Mouse (Mus musculus) liver, embryonic 14.5 days (tissue): Measurements from ENCODE around the gene Fermt3. TPM values are rescaled to one million over a fixed set of nuclear protein-coding genes. Genes with fewer than 3 reads are reported as not detected.

Experiments used
- ATAC-seq: fragments of 200-750 bp; cut with Nextera tagmentation; 2 replicates; pipeline ENCODE4 v1.8.0; 2017; ENCODE audit warnings: moderate number of reproducible peaks, mild to moderate bottlenecking, moderate library complexity; ENCODE audit not compliant: insufficient read depth
- DNase-seq, 3 experiments: peaks; one replicate each; pipeline ENCODE4 v3.0.0-alpha.2; 2012 to 2013; ENCODE audit warnings: low read depth in 3 of 3, low spot score in 3 of 3
- H3K27ac ChIP-seq: fragments of 300-500 bp; sonication (generic); 2 replicates; pipeline ENCODE4 v1.5.1; 2014; ENCODE audit warnings: moderate library complexity, mild to moderate bottlenecking, control low read depth, inconsistent platforms
- H3K27me3 ChIP-seq: fragments of 300-500 bp; sonication (generic); 2 replicates; pipeline ENCODE4 v1.6.1; 2014; ENCODE audit warnings: mild to moderate bottlenecking, low read length, moderate library complexity; ENCODE audit not compliant: control insufficient read depth, insufficient read depth
- H3K36me3 ChIP-seq: fragments of 300-500 bp; sonication (generic); replicated peaks from 2 replicates; pipeline ENCODE4 v1.6.1; 2014; ENCODE audit warnings: low read depth; ENCODE audit not compliant: control insufficient read depth, insufficient read depth
- H3K4me1 ChIP-seq, 2 experiments: fragments of 200-500 bp in 1 of 2; fragments of 300-500 bp in 1 of 2; sonication (generic) in 1 of 2; replicated peaks; 2 replicates each; pipeline ENCODE4 v1.6.1; 2012 to 2014; ENCODE audit warnings: antibody characterized with exemption in 1 of 2, inconsistent platforms in 1 of 2, low read length in 1 of 2; ENCODE audit not compliant: control insufficient read depth in 2 of 2, insufficient read depth in 2 of 2
- H3K4me2 ChIP-seq: fragments of 300-500 bp; sonication (generic); 2 replicates; pipeline ENCODE4 v1.6.1; 2014; ENCODE audit warnings: low read depth, mild to moderate bottlenecking, control low read depth, moderate library complexity
- H3K4me3 ChIP-seq, 2 experiments: fragments of 200-500 bp in 1 of 2; fragments of 300-500 bp in 1 of 2; sonication (generic) in 1 of 2; 2 replicates each; pipeline ENCODE4 v1.5.1; 2012 to 2014; ENCODE audit warnings: low read depth in 2 of 2, low read length in 2 of 2, mild to moderate bottlenecking in 2 of 2, control low read depth in 1 of 2, inconsistent platforms in 1 of 2, moderate library complexity in 1 of 2; ENCODE audit not compliant: insufficient read depth in 1 of 2
- H3K9ac ChIP-seq: fragments of 300-500 bp; sonication (generic); replicated peaks from 2 replicates; pipeline ENCODE4 v1.6.1; 2014; ENCODE audit warnings: mild to moderate bottlenecking, control low read depth, moderate library complexity
- H3K9me3 ChIP-seq: fragments of 300-500 bp; sonication (generic); 2 replicates; pipeline ENCODE4 v1.6.1; 2016; ENCODE audit warnings: low read length, mixed read lengths; ENCODE audit not compliant: control insufficient read depth
- CTCF ChIP-seq: IDR thresholded peaks from 2 replicates; pipeline ENCODE4 v1.5.1; 2016; ENCODE audit warnings: antibody characterized with exemption, low read depth, control low read depth
- EP300 ChIP-seq: IDR thresholded peaks from 2 replicates; pipeline ENCODE4 v1.6.1; 2016; ENCODE audit warnings: antibody characterized with exemption, low read depth
- WGBS: fragments of 180-500 bp; shearing (Covaris S2); extraction: QIAGEN DNeasy Blood & Tissue Kit; methylation state at CpG from one replicate; pipeline ENCODE4 v1.1.7; 2014; ENCODE audit not compliant: insufficient replicate concordance; 5-methylcytosine and 5-hydroxymethylcytosine counted together
- polyA plus RNA-seq, 2 experiments: library from polyadenylated mRNA; depleted of rRNA in 1 of 2; stranded (reverse) in 1 of 2; unstranded in 1 of 2; fragments of >200 nt; fragmentation: Nextera tagmentation in 1 of 2; extraction: Ambion mirVana in 1 of 2; gene quantifications; 2 replicates each; pipeline versions ENCODE4 v1.2.1 to v1.2.3; 2012 to 2014

The Fermt3 gene
- polyA plus RNA-seq, 2 experiments, result 58.1 to 72.2 TPM

DNA sequence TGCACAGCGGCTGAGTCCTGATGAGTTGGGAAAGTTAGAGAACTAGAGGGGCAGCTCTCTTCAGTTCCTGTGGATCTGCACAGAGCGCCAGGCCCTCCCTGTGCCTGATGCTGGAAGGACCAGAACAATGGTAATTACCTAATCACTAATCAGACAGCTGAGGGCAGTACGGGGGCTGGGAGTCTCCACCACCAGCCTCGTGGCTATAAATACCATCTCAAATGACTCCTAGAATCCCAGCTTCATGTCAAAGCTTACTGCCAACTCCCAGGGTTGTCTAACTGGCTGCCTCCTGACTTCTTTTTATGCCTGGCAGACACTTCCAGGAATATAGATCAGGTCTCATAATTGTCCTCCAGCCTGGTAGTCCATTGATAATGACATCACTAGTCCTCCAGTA, 25.4 kb upstream of the Fermt3 start:
- DNase-seq, result no peak
- 53% methylated on average over 4 of the region's 4 CpGs for WGBS

DNA sequence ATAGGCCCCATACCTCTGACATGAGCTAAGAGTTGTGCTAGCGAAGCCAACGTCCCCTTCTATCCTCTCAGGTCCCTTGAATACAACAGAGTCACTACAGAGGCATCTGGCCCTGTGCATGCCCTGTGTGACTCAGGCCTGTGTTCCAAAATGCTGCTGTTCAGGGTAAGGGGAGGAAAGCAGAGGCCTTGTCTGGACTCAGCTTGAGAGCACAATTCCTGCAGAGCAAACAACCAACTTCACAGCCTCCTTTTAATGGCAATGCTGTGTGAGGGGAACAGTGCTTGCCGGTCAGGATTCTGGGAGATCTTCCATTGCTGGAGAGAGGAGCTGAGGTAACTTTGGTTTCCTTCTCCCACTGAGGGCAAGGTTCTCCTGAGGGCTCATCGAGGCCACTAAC, 25.0 kb upstream of the Fermt3 start:
- Histone ChIP-seq H3K27ac (no peak overlapping the region), H3K4me3 (no peak overlapping the region), H3K4me2 (no peak overlapping the region), H3K36me3 (no peaks in the 10 kb centered on the region), H3K9me3 (no peaks in the 10 kb centered on the region), H3K4me1 (peaks cover 3 to 9% of the 10 kb centered on the region in 2 experiments; a peak in 3 of 4 replicates), H3K27me3 (no peaks in the 10 kb centered on the region), H3K9ac (no peak overlapping the region)
- TF ChIP-seq CTCF (no peak), EP300 (no peak)
- ATAC-seq (no peak), DNase-seq (no peak)
- WGBS, result 60% methylated on average over 4 of the region's 4 CpGs

More for the DNA sequence above, 25.4 kb upstream of the Fermt3 start:
- no peak overlapping the region for H3K4me2 ChIP-seq
- H3K4me1 ChIP-seq, result peaks cover 3 to 9% of the 10 kb centered on the region in 2 experiments; a peak in 3 of 4 replicates
- TF ChIP-seq EP300, result no peak
- no peak for TF ChIP-seq CTCF
- ATAC-seq, result no peak
- no peaks in the 10 kb centered on the region for H3K36me3 ChIP-seq
- no peak overlapping the region for H3K4me3 ChIP-seq
- H3K27me3 ChIP-seq, result no peaks in the 10 kb centered on the region
- H3K9ac ChIP-seq, result no peak overlapping the region
- no peak overlapping the region for H3K27ac ChIP-seq
- H3K9me3 ChIP-seq, result no peaks in the 10 kb centered on the region

- Histone ChIP-seq H3K36me3 (no peaks in the 10 kb centered on the region), H3K27me3 (no peaks in the 10 kb centered on the region), H3K4me2 (peak overlapping the region; percentile 91), H3K27ac (peak overlapping the region; percentile 81), H3K4me3 (peak overlapping the region; percentile 66 to 76; a peak in 2 of 4 replicates), H3K9me3 (no peaks in the 10 kb centered on the region), H3K9ac (peak overlapping the region; percentile 86), H3K4me1 (peaks cover 18 to 28% of the 10 kb centered on the region in 2 experiments; a peak in 3 of 4 replicates)
- DNase-seq (no peak), ATAC-seq (no peak)
- TF ChIP-seq EP300 (no peak), CTCF (no peak)
- 89% methylated on average over 2 of the region's 2 CpGs for WGBS
These were observed 21.9 kb upstream of the Fermt3 start for GRCm38 (mm10) chr19:7041171-7041570.

GRCm38 (mm10) chr19:7040637-7041130, 21.4 kb upstream of the Fermt3 start:
- no peak for ATAC-seq
- Histone ChIP-seq H3K4me3 (peak overlapping the region; percentile 66 to 76), H3K27me3 (no peaks in the 10 kb centered on the region), H3K9me3 (no peaks in the 10 kb centered on the region), H3K27ac (peak overlapping the region; percentile 81), H3K4me1 (peaks cover 18 to 28% of the 10 kb centered on the region in 2 experiments; a peak in 3 of 4 replicates), H3K9ac (peak overlapping the region; percentile 86), H3K4me2 (peak overlapping the region; percentile 91), H3K36me3 (peaks cover under 1% of the 10 kb centered on the region; the same call in 1 of the 2 replicates)
- no peak for DNase-seq
- WGBS, result 9% methylated on average over 13 of the region's 13 CpGs
- TF ChIP-seq EP300, result no peak
- no peak for TF ChIP-seq CTCF

DNA sequence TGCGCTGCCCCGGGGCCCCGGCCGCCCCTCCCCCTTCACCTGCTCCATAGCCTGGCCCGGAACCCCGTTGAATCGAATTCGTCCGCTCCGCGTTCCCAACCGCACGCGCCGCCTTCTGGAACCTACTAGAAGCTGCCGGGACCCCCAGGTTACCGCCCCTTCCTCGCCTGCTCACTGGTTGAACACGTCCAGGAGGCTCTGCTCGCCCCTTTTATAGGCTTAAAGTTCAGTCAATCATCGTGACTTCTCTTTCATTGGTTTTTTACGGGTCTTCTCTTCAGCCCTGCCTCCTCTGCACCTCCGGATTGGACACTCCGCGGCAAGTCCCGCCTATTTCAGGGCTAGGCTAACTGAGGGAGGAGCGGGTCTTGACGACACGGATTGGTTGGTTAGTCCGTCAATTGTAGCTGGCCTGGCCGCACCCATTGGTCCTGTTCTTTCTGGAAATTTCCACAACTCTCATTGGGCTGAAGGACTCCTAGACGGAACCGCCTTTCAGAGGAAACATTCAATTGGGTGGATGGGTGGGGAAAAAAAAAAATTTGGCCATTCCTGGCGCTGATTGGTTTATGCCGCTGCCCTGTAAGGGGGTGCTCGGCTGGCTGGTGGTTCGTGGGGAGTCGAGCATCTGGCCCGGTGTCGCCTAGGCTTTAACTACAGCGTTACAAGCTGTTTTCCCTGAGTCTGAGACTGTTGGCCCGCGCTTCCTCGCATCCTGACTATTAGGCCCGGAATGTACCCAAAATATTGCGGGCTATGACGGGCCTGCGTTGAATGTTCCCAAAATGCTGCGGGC, 20.8 kb upstream of the Fermt3 start, which contains the start of gene Stip1:
Stip1 (minus strand) TSS at position 127 of the 796 bp plus-strand sequence.
- H3K36me3 ChIP-seq, result peaks cover 6% of the 10 kb centered on the region
- peak; percentile 95 for ATAC-seq
- peak within 1 kb of the TSS; percentile 94 for H3K9ac ChIP-seq
- peak within 1 kb of the TSS; percentile 91 for H3K4me2 ChIP-seq
- TF ChIP-seq CTCF, result peak; percentile 76
- no peak; the same call in 1 of the 2 replicates for TF ChIP-seq EP300
- H3K9me3 ChIP-seq, result no peaks in the 10 kb centered on the region
- H3K4me3 ChIP-seq, result peak within 1 kb of the TSS; percentile 90 to 94
- peaks cover 18 to 28% of the 10 kb centered on the region in 2 experiments; a peak in 3 of 4 replicates for H3K4me1 ChIP-seq
- WGBS, result under 1% methylated on average over 49 of the region's 49 CpGs
- no peaks in the 10 kb centered on the region for H3K27me3 ChIP-seq
- H3K27ac ChIP-seq, result peak within 1 kb of the TSS; percentile 81
- DNase-seq, result peak; percentile 100
